Mouse (Mus musculus): ENCODE measurements at regions not wholly inside any gene's neighbourhood (a gene's known extent, or its start where the extent isn't known, plus 50 kb on each side); places are given as distances from the start of the nearest gene placed in this dataset.

- Histone ChIP-seq H3K4me1 (ENCODE audit: control insufficient read depth, insufficient read depth, low read length) (no peaks in the 10 kb centered on the region), H3K27ac (ENCODE audit: control insufficient read depth, insufficient read depth, low read depth, low read length, poor library complexity) (peak overlapping the region; percentile 64; the same call in 1 of the 2 replicates), H3K4me3 (replicated peaks; ENCODE audit: control insufficient read depth, low read depth, low read length) (no peak overlapping the region)
- 24% methylated on average over 8 of the region's 8 CpGs for WGBS
- TF ChIP-seq CTCF (IDR thresholded peaks at IDR 0.05; ENCODE audit: control insufficient read depth, insufficient read depth, low read length) = no peak
- no peak for TF ChIP-seq POLR2A (IDR thresholded peaks at IDR 0.05; ENCODE audit: borderline replicate concordance, control insufficient read depth, low read depth, low read length)
Observed at GRCm38 (mm10) chr16:24102854-24103690, 114.4 kb upstream of the Bcl6 start.

GRCm38 (mm10) chr16:24097596-24097995 lies 108.9 kb upstream of the Bcl6 start:
- TF ChIP-seq CTCF (IDR thresholded peaks at IDR 0.05; ENCODE audit: control insufficient read depth, insufficient read depth, low read length) (no peak), POLR2A (IDR thresholded peaks at IDR 0.05; ENCODE audit: borderline replicate concordance, control insufficient read depth, low read depth, low read length) (no peak)

GRCm38 (mm10) chr16:24096076-24096475 lies 107.4 kb upstream of the Bcl6 start:
- TF ChIP-seq POLR2A (IDR thresholded peaks at IDR 0.05; ENCODE audit: borderline replicate concordance, control insufficient read depth, low read depth, low read length) = no peak
- no peak for TF ChIP-seq CTCF (IDR thresholded peaks at IDR 0.05; ENCODE audit: control insufficient read depth, insufficient read depth, low read length)
- H3K4me3 ChIP-seq (replicated peaks; ENCODE audit: control insufficient read depth, low read depth, low read length) = no peak overlapping the region
- H3K27ac ChIP-seq (ENCODE audit: control insufficient read depth, insufficient read depth, low read depth, low read length, poor library complexity) = no peak overlapping the region
- no peaks in the 10 kb centered on the region; the same call in 1 of the 2 replicates for H3K4me1 ChIP-seq (ENCODE audit: control insufficient read depth, insufficient read depth, low read length)
- WGBS = 87% methylated on average over 1 of the region's 1 CpGs

More at GRCm38 (mm10) chr16:24097596-24097995, 108.9 kb upstream of the Bcl6 start:
- 85% methylated on average over 8 of the region's 8 CpGs for WGBS
- Histone ChIP-seq H3K27ac (ENCODE audit: control insufficient read depth, insufficient read depth, low read depth, low read length, poor library complexity) (no peak overlapping the region), H3K4me3 (replicated peaks; ENCODE audit: control insufficient read depth, low read depth, low read length) (no peak overlapping the region), H3K4me1 (ENCODE audit: control insufficient read depth, insufficient read depth, low read length) (no peaks in the 10 kb centered on the region; the same call in 1 of the 2 replicates)

GRCm38 (mm10) chr16:24095630-24096029 lies 107.0 kb upstream of the Bcl6 start:
- 87% methylated on average over 4 of the region's 4 CpGs for WGBS
- no peak overlapping the region for H3K4me3 ChIP-seq (replicated peaks; ENCODE audit: control insufficient read depth, low read depth, low read length)
- H3K27ac ChIP-seq (ENCODE audit: control insufficient read depth, insufficient read depth, low read depth, low read length, poor library complexity) = no peak overlapping the region
- no peaks in the 10 kb centered on the region; the same call in 1 of the 2 replicates for H3K4me1 ChIP-seq (ENCODE audit: control insufficient read depth, insufficient read depth, low read length)
- TF ChIP-seq CTCF (IDR thresholded peaks at IDR 0.05; ENCODE audit: control insufficient read depth, insufficient read depth, low read length) (no peak), POLR2A (IDR thresholded peaks at IDR 0.05; ENCODE audit: borderline replicate concordance, control insufficient read depth, low read depth, low read length) (no peak)

GRCm38 (mm10) chr16:24094566-24094965 lies 105.9 kb upstream of the Bcl6 start:
- Histone ChIP-seq H3K27ac (ENCODE audit: control insufficient read depth, insufficient read depth, low read depth, low read length, poor library complexity) (no peak overlapping the region), H3K4me1 (ENCODE audit: control insufficient read depth, insufficient read depth, low read length) (no peaks in the 10 kb centered on the region; the same call in 1 of the 2 replicates), H3K4me3 (replicated peaks; ENCODE audit: control insufficient read depth, low read depth, low read length) (no peak overlapping the region)
- WGBS = 76% methylated on average over 6 of the region's 6 CpGs
- TF ChIP-seq CTCF (IDR thresholded peaks at IDR 0.05; ENCODE audit: control insufficient read depth, insufficient read depth, low read length) (no peak), POLR2A (IDR thresholded peaks at IDR 0.05; ENCODE audit: borderline replicate concordance, control insufficient read depth, low read depth, low read length) (no peak)

GRCm38 (mm10) chr16:24093624-24094023 lies 105.0 kb upstream of the Bcl6 start:
- H3K27ac ChIP-seq (ENCODE audit: control insufficient read depth, insufficient read depth, low read depth, low read length, poor library complexity) = no peak overlapping the region
- no peak overlapping the region for H3K4me3 ChIP-seq (replicated peaks; ENCODE audit: control insufficient read depth, low read depth, low read length)
- no peaks in the 10 kb centered on the region; the same call in 1 of the 2 replicates for H3K4me1 ChIP-seq (ENCODE audit: control insufficient read depth, insufficient read depth, low read length)
- TF ChIP-seq POLR2A (IDR thresholded peaks at IDR 0.05; ENCODE audit: borderline replicate concordance, control insufficient read depth, low read depth, low read length) (no peak), CTCF (IDR thresholded peaks at IDR 0.05; ENCODE audit: control insufficient read depth, insufficient read depth, low read length) (no peak)
- WGBS = 90% methylated on average over 8 of the region's 8 CpGs

- WGBS = 67% methylated on average over 5 of the region's 5 CpGs
- TF ChIP-seq POLR2A (IDR thresholded peaks at IDR 0.05; ENCODE audit: borderline replicate concordance, control insufficient read depth, low read depth, low read length) (no peak), CTCF (IDR thresholded peaks at IDR 0.05; ENCODE audit: control insufficient read depth, insufficient read depth, low read length) (no peak)
- H3K4me1 ChIP-seq (ENCODE audit: control insufficient read depth, insufficient read depth, low read length) = no peaks in the 10 kb centered on the region; the same call in 1 of the 2 replicates
Observed at GRCm38 (mm10) chr16:24092616-24093525, 104.2 kb upstream of the Bcl6 start.

GRCm38 (mm10) chr16:24092136-24092535 lies 103.5 kb upstream of the Bcl6 start:
- H3K27ac ChIP-seq (ENCODE audit: control insufficient read depth, insufficient read depth, low read depth, low read length, poor library complexity) = no peak overlapping the region
- TF ChIP-seq POLR2A (IDR thresholded peaks at IDR 0.05; ENCODE audit: borderline replicate concordance, control insufficient read depth, low read depth, low read length) (no peak), CTCF (IDR thresholded peaks at IDR 0.05; ENCODE audit: control insufficient read depth, insufficient read depth, low read length) (no peak)
- no peak overlapping the region for H3K4me3 ChIP-seq (replicated peaks; ENCODE audit: control insufficient read depth, low read depth, low read length)
- WGBS = 62% methylated on average over 4 of the region's 4 CpGs
- peaks cover 1% of the 10 kb centered on the region; the same call in 1 of the 2 replicates for H3K4me1 ChIP-seq (ENCODE audit: control insufficient read depth, insufficient read depth, low read length)

More at GRCm38 (mm10) chr16:24092616-24093525, 104.2 kb upstream of the Bcl6 start:
- Histone ChIP-seq H3K4me3 (replicated peaks; ENCODE audit: control insufficient read depth, low read depth, low read length) (no peak overlapping the region), H3K27ac (ENCODE audit: control insufficient read depth, insufficient read depth, low read depth, low read length, poor library complexity) (no peak overlapping the region)
